Mouse (Mus musculus) layer of hippocampus, adult 2 months (tissue): Measurements from ENCODE around the gene Zdhhc22. TPM values are rescaled to one million over a fixed set of nuclear protein-coding genes. Genes with fewer than 3 reads are reported as not detected.

Experiments used
- DNase-seq, 2 experiments: peaks; one replicate each; pipeline ENCODE4 v3.0.0; 2022; ENCODE audit warnings: low spot score in 2 of 2
- H3K27ac ChIP-seq: fragments of 200-600 bp; 2 replicates; pipeline ENCODE4 v1.8.1; 2022
- H3K4me3 ChIP-seq: fragments of 200-600 bp; 2 replicates; pipeline ENCODE4 v1.8.1; 2022; ENCODE audit warnings: mild to moderate bottlenecking
- CTCF ChIP-seq: fragments of 200-600 bp; conservative IDR thresholded peaks from 2 replicates; pipeline ENCODE4 v1.8.1; 2022; ENCODE audit warnings: antibody characterized with exemption, mild to moderate bottlenecking, moderate library complexity
- total RNA-seq, 2 experiments: library from RNA; stranded (reverse); gene quantifications; 2 replicates each; pipeline ENCODE4 v1.2.3; 2021

Zdhhc22 gene
- total RNA-seq, 2 experiments from 2014 or later = 8.6 to 9.0 TPM

GRCm38 (mm10) chr12:86968468-86969219 lies 21.6 kb downstream of the Zdhhc22 start:
- H3K4me3 ChIP-seq = no peak overlapping the region
- no peak for TF ChIP-seq CTCF
- peak; percentile 36 to 68 for DNase-seq
- peak overlapping the region; percentile 75 for H3K27ac ChIP-seq

- peak overlapping the region; percentile 69 for H3K27ac ChIP-seq
- no peak for TF ChIP-seq CTCF
- no peak for DNase-seq
- H3K4me3 ChIP-seq = no peak overlapping the region
Observed at GRCm38 (mm10) chr12:86965237-86965799, 24.9 kb downstream of the Zdhhc22 start.

- peak overlapping the region; percentile 56 for H3K27ac ChIP-seq
- DNase-seq = no peak
- TF ChIP-seq CTCF = no peak
- H3K4me3 ChIP-seq = no peak overlapping the region
Observed at GRCm38 (mm10) chr12:86964278-86965057, 25.8 kb downstream of the Zdhhc22 start.

GRCm38 (mm10) chr12:86961589-86962344 lies 28.5 kb downstream of the Zdhhc22 start:
- Histone ChIP-seq H3K4me3 (no peak overlapping the region), H3K27ac (0 out of 2 replicates have a peak overlapping the region, but pooled peaks have one; percentile 23)
- no peak for TF ChIP-seq CTCF
- DNase-seq = no peak

- no peak for DNase-seq
- Histone ChIP-seq H3K27ac (peak overlapping the region; percentile 23; the same call in 1 of the 2 replicates), H3K4me3 (no peak overlapping the region)
- no peak for TF ChIP-seq CTCF
Observed at GRCm38 (mm10) chr12:86960791-86961335, 29.4 kb downstream of the Zdhhc22 start.

GRCm38 (mm10) chr12:86960138-86960537 lies 30.1 kb downstream of the Zdhhc22 start:
- peak; percentile 18; the same call in 1 of the 2 replicates for TF ChIP-seq CTCF

GRCm38 (mm10) chr12:86959661-86960060 lies 30.6 kb downstream of the Zdhhc22 start:
- TF ChIP-seq CTCF = no peak
- Histone ChIP-seq H3K4me3 (no peak overlapping the region), H3K27ac (no peak overlapping the region)
- DNase-seq = no peak

More at GRCm38 (mm10) chr12:86960138-86960537, 30.1 kb downstream of the Zdhhc22 start:
- H3K27ac ChIP-seq = no peak overlapping the region
- DNase-seq = no peak
- H3K4me3 ChIP-seq = no peak overlapping the region

GRCm38 (mm10) chr12:86958558-86958957 lies 31.7 kb downstream of the Zdhhc22 start:
- no peak for TF ChIP-seq CTCF
- Histone ChIP-seq H3K4me3 (no peak overlapping the region), H3K27ac (peak overlapping the region; percentile 8; the same call in 1 of the 2 replicates)
- DNase-seq = no peak

- no peak for TF ChIP-seq CTCF
- H3K27ac ChIP-seq = peak overlapping the region; percentile 24
- H3K4me3 ChIP-seq = no peak overlapping the region
- no peak for DNase-seq
Observed at GRCm38 (mm10) chr12:86955894-86956293, 34.3 kb downstream of the Zdhhc22 start.

- Histone ChIP-seq H3K4me3 (peak overlapping the region; percentile 42), H3K27ac (peak overlapping the region; percentile 87)
- no peak for DNase-seq
- no peak; the same call in 1 of the 2 replicates for TF ChIP-seq CTCF
Observed at GRCm38 (mm10) chr12:86952331-86952850, 37.8 kb downstream of the Zdhhc22 start.

- Histone ChIP-seq H3K4me3 (no peak overlapping the region), H3K27ac (peak overlapping the region; percentile 99)
- TF ChIP-seq CTCF = no peak
- no peak for DNase-seq
Observed at GRCm38 (mm10) chr12:86950961-86951360, 39.3 kb downstream of the Zdhhc22 start.
